Mouse (Mus musculus) testis, adult 2 months (tissue): ENCODE measurements at regions not wholly inside any gene's neighbourhood (a gene's known extent, or its start where the extent isn't known, plus 50 kb on each side); places are given as distances from the start of the nearest gene placed in this dataset.

Experiments used
- CTCF ChIP-seq: fragments of 200-500 bp; IDR thresholded peaks from 2 replicates; pipeline ENCODE4 v1.5.1; 2012; ENCODE audit warnings: low read depth, mild to moderate bottlenecking, inconsistent platforms, low read length, moderate library complexity; ENCODE audit not compliant: control insufficient read depth, insufficient read depth, insufficient replicate concordance
- POLR2A ChIP-seq: fragments of 200-500 bp; IDR thresholded peaks from 2 replicates; pipeline ENCODE4 v1.6.1; 2012; ENCODE audit warnings: low read depth, mild to moderate bottlenecking, inconsistent platforms, low read length, moderate library complexity; ENCODE audit not compliant: control insufficient read depth

DNA sequence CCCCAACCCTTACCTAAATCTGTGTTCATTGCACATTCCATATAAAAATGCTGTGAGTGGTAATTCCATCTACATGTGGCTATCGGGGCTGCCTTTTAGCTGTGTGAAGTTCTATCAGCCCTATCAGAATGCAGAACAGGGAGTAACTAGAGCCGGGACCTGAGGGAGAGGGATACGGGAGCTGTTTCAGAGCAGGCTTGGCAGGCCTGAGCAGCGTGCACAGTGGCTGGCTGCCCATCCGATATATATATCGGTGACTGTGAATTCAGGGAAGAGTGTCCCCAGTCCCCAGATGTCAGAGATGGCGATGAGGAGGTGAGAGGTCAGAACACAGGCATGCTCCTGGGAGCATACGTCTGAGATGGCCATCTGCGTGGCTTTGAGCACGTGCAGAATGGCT, 79.0 kb downstream of the Arl4c start:
- no peak for TF ChIP-seq CTCF
- no peak for TF ChIP-seq POLR2A
